Mouse (Mus musculus) MEL (cell line): Measurements from ENCODE around the gene Plekhb2. TPM values are rescaled to one million over a fixed set of nuclear protein-coding genes. Genes with fewer than 3 reads are reported as not detected.

Experiments used
- DNase-seq: peaks from one replicate; pipeline ENCODE4 v3.0.0; 2011; ENCODE audit warnings: low read depth, low spot score
- H3K27ac ChIP-seq: 2 replicates; pipeline ENCODE4 v1.5.1; 2012; ENCODE audit warnings: low read depth, mild to moderate bottlenecking, control low read depth, low read length, moderate library complexity; ENCODE audit not compliant: control insufficient read depth
- H3K27me3 ChIP-seq, 2 experiments: fragments of 150-350 bp in 1 of 2; sonication (generic) in 1 of 2; 2 replicates each; pipeline ENCODE4 v1.6.1; 2012; ENCODE audit warnings: low read length in 2 of 2, mild to moderate bottlenecking in 2 of 2, improper control_type of control experiment in 1 of 2, moderate library complexity in 1 of 2; ENCODE audit not compliant: insufficient read depth in 2 of 2, control insufficient read depth in 1 of 2
- H3K36me3 ChIP-seq, 2 experiments: 2 replicates each; pipeline ENCODE4 v1.6.1; 2012 to 2014; ENCODE audit warnings: low read length in 2 of 2, improper control_type of control experiment in 1 of 2, inconsistent platforms in 1 of 2, mild to moderate bottlenecking in 1 of 2; ENCODE audit not compliant: insufficient read depth in 2 of 2, control insufficient read depth in 1 of 2
- H3K4me1 ChIP-seq, 2 experiments: fragments of 150-350 bp in 1 of 2; sonication (generic) in 1 of 2; 2 replicates each; pipeline ENCODE4 v1.6.1; 2012; ENCODE audit warnings: low read length in 2 of 2, improper control_type of control experiment in 1 of 2, mild to moderate bottlenecking in 1 of 2; ENCODE audit not compliant: insufficient read depth in 2 of 2, control insufficient read depth in 1 of 2
- H3K4me3 ChIP-seq, 2 experiments: fragments of 150-350 bp in 1 of 2; sonication (generic) in 1 of 2; 2 replicates each; pipeline ENCODE4 v1.5.1; 2012; ENCODE audit warnings: low read depth in 2 of 2, low read length in 2 of 2, mild to moderate bottlenecking in 2 of 2, moderate library complexity in 2 of 2, control low read depth in 1 of 2, improper control_type of control experiment in 1 of 2; ENCODE audit not compliant: control insufficient read depth in 1 of 2, insufficient read depth in 1 of 2
- H3K79me2 ChIP-seq: 2 replicates; pipeline ENCODE4 v1.6.1; 2012; ENCODE audit warnings: mild to moderate bottlenecking, low read length, moderate library complexity; ENCODE audit not compliant: control insufficient read depth, poor library complexity, insufficient read depth
- H3K9ac ChIP-seq: 2 replicates; pipeline ENCODE4 v1.6.1; 2012; ENCODE audit warnings: low read depth, mild to moderate bottlenecking, control low read depth, low read length, moderate library complexity; ENCODE audit not compliant: control insufficient read depth, poor library complexity, severe bottlenecking
- H3K9me3 ChIP-seq: fragments of 150-350 bp; sonication (generic); replicated peaks from 2 replicates; pipeline ENCODE4 v1.6.1; 2012; ENCODE audit warnings: mild to moderate bottlenecking, low read length, improper control_type of control experiment, moderate library complexity; ENCODE audit not compliant: insufficient read depth
- CTCF ChIP-seq, 3 experiments: IDR thresholded peaks in 2 of 3; conservative IDR thresholded peaks in 1 of 3; 2 replicates each; pipeline ENCODE4 v1.5.1; 2011 to 2012; ENCODE audit warnings: low read length in 3 of 3, low read depth in 2 of 3, mild to moderate bottlenecking in 2 of 3, improper control_type of control experiment in 1 of 3, inconsistent platforms in 1 of 3, mixed read lengths in 1 of 3, moderate library complexity in 1 of 3; ENCODE audit not compliant: control insufficient read depth in 1 of 3, insufficient read depth in 1 of 3, poor library complexity in 1 of 3, severe bottlenecking in 1 of 3
- E2F4 ChIP-seq: IDR thresholded peaks from 2 replicates; pipeline ENCODE4 v1.6.1; 2011; ENCODE audit warnings: low read depth, low read length, improper control_type of control experiment, borderline replicate concordance
- ELF1 ChIP-seq: IDR thresholded peaks from 2 replicates; pipeline ENCODE4 v1.6.1; 2014; ENCODE audit warnings: low read depth, mild to moderate bottlenecking, inconsistent platforms, low read length, improper control_type of control experiment, moderate library complexity
- GABPA ChIP-seq: IDR thresholded peaks from 2 replicates; pipeline ENCODE4 v1.6.1; 2012; ENCODE audit warnings: low read depth, mild to moderate bottlenecking, inconsistent platforms, low read length, improper control_type of control experiment, moderate library complexity
- GATA1 ChIP-seq: IDR thresholded peaks from 2 replicates; pipeline ENCODE4 v1.6.1; 2011; ENCODE audit warnings: low read depth, low read length, improper control_type of control experiment
- HCFC1 ChIP-seq: IDR thresholded peaks from 2 replicates; pipeline ENCODE4 v1.6.1; 2012; ENCODE audit warnings: low read depth, mild to moderate bottlenecking, inconsistent platforms, low read length, improper control_type of control experiment, moderate library complexity
- JUND ChIP-seq: IDR thresholded peaks from 2 replicates; pipeline ENCODE4 v1.6.1; 2011; ENCODE audit warnings: low read depth, mild to moderate bottlenecking, improper control_type of control experiment, low read length
- KAT2A ChIP-seq: conservative IDR thresholded peaks from 2 replicates; pipeline ENCODE4 v1.6.1; 2012; ENCODE audit warnings: low read depth, low read length, improper control_type of control experiment, inconsistent platforms
- MAFK ChIP-seq: IDR thresholded peaks from 2 replicates; pipeline ENCODE4 v1.6.1; 2011; ENCODE audit warnings: low read depth, mild to moderate bottlenecking, low read length, improper control_type of control experiment, borderline replicate concordance
- MAX ChIP-seq: IDR thresholded peaks from 2 replicates; pipeline ENCODE4 v1.6.1; 2011; ENCODE audit warnings: low read length, improper control_type of control experiment
- MAZ ChIP-seq: IDR thresholded peaks from 2 replicates; pipeline ENCODE4 v1.6.1; 2012; ENCODE audit warnings: low read depth, mild to moderate bottlenecking, inconsistent platforms, low read length, improper control_type of control experiment
- MEF2A ChIP-seq: IDR thresholded peaks from 2 replicates; pipeline ENCODE4 v1.6.1; 2014; ENCODE audit warnings: low read depth, mild to moderate bottlenecking, inconsistent platforms, low read length, improper control_type of control experiment; ENCODE audit not compliant: poor library complexity, insufficient replicate concordance, severe bottlenecking; ENCODE audit errors: extremely low read depth
- MYB ChIP-seq: IDR thresholded peaks from 2 replicates; pipeline ENCODE4 v1.6.1; 2011; ENCODE audit warnings: mild to moderate bottlenecking, low read depth, low read length, improper control_type of control experiment
- NELFE ChIP-seq: IDR thresholded peaks from 2 replicates; pipeline ENCODE4 v1.6.1; 2011; ENCODE audit warnings: low read depth, low read length, improper control_type of control experiment
- POLR2AphosphoS2 ChIP-seq: IDR thresholded peaks from 2 replicates; pipeline ENCODE4 v1.6.1; 2011; ENCODE audit warnings: low read length, improper control_type of control experiment
- TCF12 ChIP-seq: IDR thresholded peaks from 2 replicates; pipeline ENCODE4 v1.6.1; 2014; ENCODE audit warnings: low read depth, mild to moderate bottlenecking, inconsistent platforms, low read length, improper control_type of control experiment, moderate library complexity
- ZC3H11A ChIP-seq: IDR thresholded peaks from 2 replicates; pipeline ENCODE4 v1.6.1; 2012; ENCODE audit warnings: low read depth, mild to moderate bottlenecking, inconsistent platforms, low read length, improper control_type of control experiment
- ZMIZ1 ChIP-seq: IDR thresholded peaks from 2 replicates; pipeline ENCODE4 v1.6.1; 2012; ENCODE audit warnings: low read depth, mild to moderate bottlenecking, inconsistent platforms, low read length, improper control_type of control experiment, moderate library complexity
- polyA plus RNA-seq, 2 experiments: library from polyadenylated mRNA; stranded (reverse) in 1 of 2; unstranded in 1 of 2; fragments of >175 nt in 1 of 2; fragments of >200 nt in 1 of 2; gene quantifications; 2 replicates each; pipeline versions ENCODE4 v1.2.1 to v1.2.4; 2012; ENCODE audit warnings: low replicate concordance in 2 of 2, low read depth in 1 of 2; ENCODE audit not compliant: insufficient read length in 2 of 2, insufficient read depth in 1 of 2, missing spikeins in 1 of 2
- total RNA-seq: library from RNA; depleted of rRNA; stranded (reverse); fragments of 300-350 nt; gene quantifications from 2 replicates; pipeline ENCODE4 v1.2.3, GENCODE M21; 2012

Plekhb2 gene
- total and polyA plus RNA-seq, 3 experiments, result 16.8 to 22.2 TPM; not detected in 1

DNA sequence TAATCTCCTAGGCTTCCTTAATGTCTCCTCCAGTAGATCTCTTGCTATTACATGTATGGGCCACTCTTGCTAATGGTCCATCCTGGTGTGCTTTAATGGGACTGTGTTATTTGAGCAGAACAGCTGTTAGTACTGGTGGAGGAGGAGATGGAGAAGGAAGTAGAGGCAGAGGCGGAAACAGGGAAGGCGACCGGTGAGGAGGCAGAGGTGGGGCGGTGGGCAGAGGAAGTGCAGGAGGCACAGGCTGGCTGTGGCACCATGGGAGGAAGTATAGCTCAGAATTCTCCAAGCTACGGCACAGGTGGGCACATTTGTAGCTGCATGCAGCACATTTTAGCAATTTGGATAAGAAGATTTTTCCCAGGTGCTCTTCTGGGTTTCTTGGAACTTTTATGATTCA, 23.8 kb downstream of the Plekhb2 start:
- Histone ChIP-seq H3K79me2 (no peaks in the 10 kb centered on the region), H3K36me3 (peaks cover 0 to 1% of the 10 kb centered on the region in 2 experiments; a peak in 1 of 4 replicates), H3K9me3 (no peaks in the 10 kb centered on the region), H3K9ac (no peak overlapping the region), H3K27me3 (no peaks in the 10 kb centered on the region), H3K4me1 (no peaks in the 10 kb centered on the region), H3K27ac (no peak overlapping the region), H3K4me3 (no peak overlapping the region)
- no peak for DNase-seq
- TF ChIP-seq POLR2AphosphoS2 (no peak), ZC3H11A (no peak), MYB (no peak)

DNA sequence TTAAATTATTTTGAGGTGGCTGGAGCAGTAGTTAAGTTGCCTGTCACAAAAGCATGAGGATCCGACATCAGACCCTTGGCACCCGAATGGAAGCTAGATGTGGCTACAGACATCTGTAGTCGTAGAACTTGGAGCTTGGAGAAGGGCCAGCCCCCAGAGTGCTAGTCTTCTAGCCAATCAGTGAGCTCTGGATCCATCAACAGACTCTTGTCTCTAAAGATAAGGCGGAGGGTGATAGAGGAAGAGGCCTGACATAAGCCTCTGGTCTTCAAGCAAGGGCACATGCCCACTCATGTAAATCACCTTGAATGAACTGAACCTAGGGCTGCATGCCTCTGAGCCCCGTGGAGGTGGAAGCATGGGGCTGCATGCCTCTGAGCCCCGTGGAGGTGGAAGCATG, 29.8 kb downstream of the Plekhb2 start:
- Histone ChIP-seq H3K4me1 (peaks cover 0 to 3% of the 10 kb centered on the region in 2 experiments; a peak in 2 of 4 replicates), H3K36me3 (peaks cover 0 to 2% of the 10 kb centered on the region in 2 experiments; a peak in 1 of 4 replicates), H3K4me3 (no peak overlapping the region), H3K79me2 (no peaks in the 10 kb centered on the region), H3K9me3 (no peaks in the 10 kb centered on the region), H3K27me3 (no peaks in the 10 kb centered on the region; a peak in 1 of 4 replicates), H3K9ac (no peak overlapping the region), H3K27ac (no peak overlapping the region)
- TF ChIP-seq POLR2AphosphoS2, result no peak
- no peak for TF ChIP-seq TCF12
- no peak for TF ChIP-seq GABPA
- TF ChIP-seq HCFC1, result no peak
- TF ChIP-seq E2F4, result no peak
- TF ChIP-seq GATA1, result 0 out of 2 replicates have a peak, but pooled peaks have one; percentile 9
- TF ChIP-seq ELF1, result no peak
- TF ChIP-seq JUND, result no peak
- peak; percentile 52 for DNase-seq

DNA sequence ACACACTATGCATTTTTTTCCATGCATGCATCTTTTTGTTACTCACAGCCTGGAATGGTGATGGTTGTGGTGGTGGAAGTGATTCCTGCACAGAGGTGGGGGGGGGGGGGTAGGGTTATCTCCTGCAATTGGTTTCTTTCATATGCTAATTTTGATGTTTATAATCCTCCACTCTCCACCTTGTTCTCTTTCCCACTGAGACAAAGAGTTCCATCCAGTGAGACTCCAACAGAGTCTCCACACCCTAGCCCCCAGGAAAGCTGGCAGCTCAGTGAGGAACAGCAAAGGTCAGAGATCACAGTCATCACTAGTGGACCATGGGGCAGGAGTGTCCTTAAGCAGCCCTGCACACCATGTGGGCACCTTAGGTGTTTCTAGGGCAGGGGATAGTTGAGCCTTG, 34.0 kb downstream of the Plekhb2 start:
- TF ChIP-seq CTCF (IDR thresholded peaks at IDR 0.05 in 2 of 3, conservative IDR thresholded peaks at IDR 0.05 in 1 of 3; ENCODE audit: control insufficient read depth in 1 of 3, insufficient read depth in 1 of 3, low read depth in 2 of 3, low read length in 3 of 3, poor library complexity in 1 of 3, severe bottlenecking in 1 of 3) (no peak), MAX (no peak), TCF12 (no peak), KAT2A (no peak), MEF2A (no peak), MAZ (no peak), NELFE (no peak), ZMIZ1 (no peak), MAFK (no peak), GABPA (no peak), E2F4 (no peak)
- DNase-seq, result no peak
- Histone ChIP-seq H3K36me3 (peaks cover 0 to 2% of the 10 kb centered on the region in 2 experiments; a peak in 1 of 4 replicates), H3K9me3 (no peaks in the 10 kb centered on the region), H3K4me1 (peaks cover 0 to 3% of the 10 kb centered on the region in 2 experiments; a peak in 2 of 4 replicates), H3K4me3 (no peak overlapping the region), H3K27me3 (no peaks in the 10 kb centered on the region; a peak in 1 of 4 replicates), H3K27ac (no peak overlapping the region), H3K79me2 (no peaks in the 10 kb centered on the region), H3K9ac (no peak overlapping the region)
